Mouse (Mus musculus) midbrain, embryonic 16.5 days (tissue): ENCODE measurements around the gene Upf2. TPM values are rescaled to one million over a fixed set of nuclear protein-coding genes. Genes with fewer than 3 reads are reported as not detected.

Experiments
- ATAC-seq: fragments of 200-750 bp; cut with Nextera tagmentation; 2 replicates; pipeline ENCODE4 v1.8.0; 2017; ENCODE audit warnings: moderate TSS enrichment
- H3K27ac ChIP-seq: fragments of 300-500 bp; sonication (generic); 2 replicates; pipeline ENCODE4 v1.5.1; 2014; ENCODE audit warnings: mild to moderate bottlenecking, low read length, mixed read lengths
- H3K27me3 ChIP-seq: fragments of 300-500 bp; sonication (generic); 2 replicates; pipeline ENCODE4 v1.6.1; 2014; ENCODE audit warnings: low read depth, low read length, mixed read lengths; ENCODE audit not compliant: control insufficient read depth, insufficient read depth
- H3K36me3 ChIP-seq: fragments of 300-500 bp; sonication (generic); 2 replicates; pipeline ENCODE4 v1.6.1; 2014; ENCODE audit warnings: mild to moderate bottlenecking, low read length, moderate library complexity, mixed read lengths; ENCODE audit not compliant: control insufficient read depth, insufficient read depth
- H3K4me1 ChIP-seq: fragments of 300-500 bp; sonication (generic); 2 replicates; pipeline ENCODE4 v1.6.1; 2014; ENCODE audit warnings: mild to moderate bottlenecking, low read length, mixed read lengths; ENCODE audit not compliant: control insufficient read depth, insufficient read depth
- H3K4me2 ChIP-seq: fragments of 300-500 bp; sonication (generic); 2 replicates; pipeline ENCODE4 v1.6.1; 2014; ENCODE audit warnings: mild to moderate bottlenecking, low read length, mixed read lengths
- H3K4me3 ChIP-seq: fragments of 300-500 bp; sonication (generic); 2 replicates; pipeline ENCODE4 v1.5.1; 2014; ENCODE audit warnings: low read depth, mild to moderate bottlenecking, low read length, moderate library complexity, mixed read lengths
- H3K9ac ChIP-seq: fragments of 300-500 bp; sonication (generic); 2 replicates; pipeline ENCODE4 v1.6.1; 2014; ENCODE audit warnings: low read depth, low read length, mixed read lengths
- H3K9me3 ChIP-seq: fragments of 300-500 bp; sonication (generic); replicated peaks from 2 replicates; pipeline ENCODE4 v1.6.1; 2014; ENCODE audit warnings: mild to moderate bottlenecking, low read length, mixed read lengths; ENCODE audit not compliant: control insufficient read depth, poor library complexity, severe bottlenecking
- WGBS: fragments of 180-500 bp; shearing (Covaris S2); extraction: QIAGEN DNeasy Blood & Tissue Kit; methylation state at CpG from one replicate; pipeline ENCODE4 v1.1.7; 2014; 5-methylcytosine and 5-hydroxymethylcytosine counted together
- polyA plus RNA-seq: library from polyadenylated mRNA; unstranded; fragments of >200 nt; fragmentation: Nextera tagmentation; extraction: Ambion mirVana; gene quantifications from 2 replicates; pipeline ENCODE4 v1.2.1, GENCODE M21; 2015

Gene Upf2
- polyA plus RNA-seq, 1 experiment from 2014 or later, result 8.0 TPM

- Histone ChIP-seq H3K27me3 (no peaks in the 10 kb centered on the region), H3K9ac (no peak overlapping the region), H3K4me1 (no peaks in the 10 kb centered on the region), H3K9me3 (no peaks in the 10 kb centered on the region), H3K4me2 (no peak overlapping the region), H3K4me3 (no peak overlapping the region), H3K36me3 (no peaks in the 10 kb centered on the region), H3K27ac (no peak overlapping the region)
- 95% methylated on average over 1 of the region's 1 CpGs for whole genome bisulfite sequencing
- no peak for ATAC-seq
Observed at GRCm38 (mm10) chr2:6042644-6043043, 91.4 kb downstream of the Upf2 start.

GRCm38 (mm10) chr2:6046796-6047195, 95.5 kb downstream of the Upf2 start:
- WGBS, result 73% methylated on average over 7 of the region's 7 CpGs
- H3K27me3 ChIP-seq, result no peaks in the 10 kb centered on the region

GRCm38 (mm10) chr2:6048570-6048969, 97.3 kb downstream of the Upf2 start:
- no peak for ATAC-seq

More at GRCm38 (mm10) chr2:6046796-6047195, 95.5 kb downstream of the Upf2 start:
- Histone ChIP-seq H3K36me3 (peaks cover 9% of the 10 kb centered on the region; the same call in 1 of the 2 replicates), H3K27ac (no peak overlapping the region), H3K4me1 (no peaks in the 10 kb centered on the region), H3K4me3 (no peak overlapping the region), H3K9me3 (no peaks in the 10 kb centered on the region), H3K4me2 (no peak overlapping the region), H3K9ac (no peak overlapping the region)
- no peak for ATAC-seq

DNA sequence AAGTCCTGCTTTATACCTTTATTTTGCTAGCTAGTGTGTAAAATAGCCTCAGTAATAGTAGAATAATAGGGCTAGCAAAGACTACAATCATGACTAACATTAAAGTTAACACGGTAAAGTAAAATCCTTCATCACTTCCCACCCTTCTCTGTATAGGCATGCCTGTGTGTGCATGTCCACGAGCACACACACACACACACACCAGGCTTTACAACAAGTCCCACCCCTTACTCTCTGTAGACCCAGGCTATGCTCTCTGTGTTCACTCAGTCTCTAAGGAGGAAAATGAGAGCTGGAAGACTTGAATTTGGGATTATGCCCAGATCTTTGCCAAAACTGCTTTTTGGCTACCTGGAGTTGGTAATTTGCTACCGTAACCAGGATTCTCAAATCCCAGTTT, 97.7 kb downstream of the Upf2 start:
- no peak overlapping the region for H3K9ac ChIP-seq
- no peaks in the 10 kb centered on the region for H3K4me1 ChIP-seq
- H3K36me3 ChIP-seq, result peaks cover 17% of the 10 kb centered on the region; the same call in 1 of the 2 replicates
- no peaks in the 10 kb centered on the region for H3K27me3 ChIP-seq
- 96% methylated on average over 3 of the region's 3 CpGs for WGBS
- H3K9me3 ChIP-seq, result no peaks in the 10 kb centered on the region
- ATAC-seq, result no peak
- H3K4me2 ChIP-seq, result no peak overlapping the region
- H3K4me3 ChIP-seq, result no peak overlapping the region
- H3K27ac ChIP-seq, result no peak overlapping the region

More at GRCm38 (mm10) chr2:6048570-6048969, 97.3 kb downstream of the Upf2 start:
- Histone ChIP-seq H3K4me3 (no peak overlapping the region), H3K9me3 (no peaks in the 10 kb centered on the region), H3K27me3 (no peaks in the 10 kb centered on the region), H3K36me3 (peaks cover 17% of the 10 kb centered on the region; the same call in 1 of the 2 replicates), H3K4me1 (no peaks in the 10 kb centered on the region), H3K4me2 (no peak overlapping the region), H3K9ac (no peak overlapping the region), H3K27ac (no peak overlapping the region)
- 86% methylated on average over 4 of the region's 4 CpGs for WGBS

DNA sequence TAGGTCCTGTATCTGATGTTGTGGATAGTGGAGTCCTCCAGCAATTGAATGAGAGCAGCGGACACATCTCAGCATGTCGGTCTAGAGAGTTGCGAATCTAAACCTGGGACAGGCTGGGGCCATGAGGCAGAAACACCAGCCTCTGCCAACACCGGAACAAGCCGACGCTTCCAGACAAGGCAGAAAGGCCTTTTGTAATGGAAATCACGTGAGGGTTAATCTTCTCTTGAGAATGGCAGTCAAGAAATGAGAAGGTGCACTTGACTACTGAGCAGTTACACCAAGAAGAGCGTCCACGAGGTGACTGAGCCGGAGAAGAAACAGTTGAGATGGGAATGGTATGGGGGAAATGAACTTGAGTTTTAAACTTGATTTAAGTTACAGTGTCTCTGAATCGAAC, 104.2 kb downstream of the Upf2 start:
- Histone ChIP-seq H3K4me3 (no peak overlapping the region), H3K27me3 (no peaks in the 10 kb centered on the region), H3K9ac (no peak overlapping the region), H3K27ac (no peak overlapping the region), H3K9me3 (no peaks in the 10 kb centered on the region), H3K36me3 (peaks cover 17% of the 10 kb centered on the region; the same call in 1 of the 2 replicates), H3K4me1 (no peaks in the 10 kb centered on the region), H3K4me2 (no peak overlapping the region)
- WGBS, result 48% methylated on average over 11 of the region's 11 CpGs
- no peak for ATAC-seq

- ATAC-seq, result no peak
- H3K27me3 ChIP-seq, result no peaks in the 10 kb centered on the region
- WGBS, result 93% methylated on average over 3 of the region's 3 CpGs
- peaks cover 17% of the 10 kb centered on the region; the same call in 1 of the 2 replicates for H3K36me3 ChIP-seq
- H3K27ac ChIP-seq, result no peak overlapping the region
- no peak overlapping the region for H3K9ac ChIP-seq
- H3K4me2 ChIP-seq, result no peak overlapping the region
- no peaks in the 10 kb centered on the region for H3K9me3 ChIP-seq
- no peak overlapping the region for H3K4me3 ChIP-seq
- H3K4me1 ChIP-seq, result no peaks in the 10 kb centered on the region
Observed at GRCm38 (mm10) chr2:6056518-6056917, 105.2 kb downstream of the Upf2 start.

GRCm38 (mm10) chr2:6059291-6059690, 108.0 kb downstream of the Upf2 start:
- no peak for ATAC-seq
- Histone ChIP-seq H3K9ac (no peak overlapping the region), H3K9me3 (no peaks in the 10 kb centered on the region), H3K27ac (no peak overlapping the region), H3K27me3 (no peaks in the 10 kb centered on the region), H3K36me3 (peaks cover 8% of the 10 kb centered on the region; the same call in 1 of the 2 replicates), H3K4me1 (no peaks in the 10 kb centered on the region), H3K4me3 (no peak overlapping the region), H3K4me2 (no peak overlapping the region)
- 90% methylated on average over 2 of the region's 2 CpGs for WGBS

- ATAC-seq, result no peak
- WGBS, result 79% methylated on average over 10 of the region's 10 CpGs
Observed at GRCm38 (mm10) chr2:6060071-6060804, 109.0 kb downstream of the Upf2 start.

DNA sequence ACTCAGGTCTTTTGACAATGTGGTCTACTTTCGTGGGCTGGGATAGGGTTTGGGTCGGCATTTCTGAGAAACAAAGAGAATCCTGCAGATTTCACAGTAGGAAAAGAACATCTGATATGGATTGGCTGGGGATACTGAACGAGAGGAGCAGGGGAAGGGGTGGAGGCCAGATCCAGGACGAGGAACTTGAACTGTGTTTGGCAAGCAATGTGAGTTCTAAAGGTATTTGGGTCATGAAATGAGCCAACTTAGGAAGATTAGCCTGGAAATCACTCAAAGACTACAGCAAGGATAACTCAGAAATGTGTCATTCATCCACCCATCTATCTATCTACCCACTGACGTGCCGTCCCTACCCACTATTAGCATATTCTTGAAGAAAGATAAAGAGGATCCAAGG, 116.1 kb downstream of the Upf2 start:
- Histone ChIP-seq H3K27ac (no peak overlapping the region), H3K9ac (no peak overlapping the region), H3K27me3 (no peaks in the 10 kb centered on the region), H3K4me1 (no peaks in the 10 kb centered on the region), H3K36me3 (no peaks in the 10 kb centered on the region), H3K4me2 (no peak overlapping the region), H3K4me3 (no peak overlapping the region), H3K9me3 (no peaks in the 10 kb centered on the region)
- 83% methylated on average over 6 of the region's 6 CpGs for WGBS
- ATAC-seq, result no peak

More at GRCm38 (mm10) chr2:6060071-6060804, 109.0 kb downstream of the Upf2 start:
- no peak overlapping the region for H3K4me2 ChIP-seq
- no peak overlapping the region for H3K4me3 ChIP-seq
- no peaks in the 10 kb centered on the region for H3K9me3 ChIP-seq
- H3K27ac ChIP-seq, result no peak overlapping the region
- H3K27me3 ChIP-seq, result no peaks in the 10 kb centered on the region
- H3K9ac ChIP-seq, result no peak overlapping the region
- peaks cover 8% of the 10 kb centered on the region; the same call in 1 of the 2 replicates for H3K36me3 ChIP-seq
- no peaks in the 10 kb centered on the region for H3K4me1 ChIP-seq
